Mouse (Mus musculus): ENCODE results near the gene Dscam. TPM values are rescaled to one million over a fixed set of nuclear protein-coding genes. Genes with fewer than 3 reads are reported as not detected.

Dscam gene
- polyA plus RNA-seq, 1 experiment: under 0.01 TPM

- Histone ChIP-seq H3K36me3 (ENCODE audit: control insufficient read depth, insufficient read depth) (no peaks in the 10 kb centered on the region), H3K79me2 (ENCODE audit: control insufficient read depth, insufficient read depth) (no peaks in the 10 kb centered on the region), H3ac (ENCODE audit: control insufficient read depth, insufficient read length) (no peak overlapping the region), H3K4me3 (no peak overlapping the region), H3K27me3 (ENCODE audit: control insufficient read depth, insufficient read depth, insufficient read length) (no peaks in the 10 kb centered on the region), H3K4me2 (ENCODE audit: low read depth) (no peak overlapping the region)
- TF ChIP-seq POLR2AphosphoS2 (IDR thresholded peaks at IDR 0.05; ENCODE audit: insufficient read length, low read depth) (no peak), E2F4 (IDR thresholded peaks at IDR 0.05; ENCODE audit: insufficient read depth) (no peak), TCF12 (IDR thresholded peaks at IDR 0.05; ENCODE audit: insufficient read depth, poor library complexity, severe bottlenecking) (no peak), MYOG (IDR thresholded peaks at IDR 0.05; ENCODE audit: control insufficient read depth in 1 of 3, insufficient read depth in 1 of 3, insufficient read length in 2 of 3, low read depth in 2 of 3) (no peak), POLR2A (IDR thresholded peaks at IDR 0.05; ENCODE audit: insufficient read length, low read depth) (no peak), REST (IDR thresholded peaks at IDR 0.05; ENCODE audit: insufficient read depth, insufficient read length) (no peak), MAX (IDR thresholded peaks at IDR 0.05; ENCODE audit: low read depth) (no peak), MYOD1 (IDR thresholded peaks at IDR 0.05; ENCODE audit: control insufficient read depth in 1 of 3, insufficient read length in 2 of 3, low read depth in 2 of 3) (no peak), TCF3 (IDR thresholded peaks at IDR 0.05; ENCODE audit: insufficient read length, low read depth) (no peak), USF1 (IDR thresholded peaks at IDR 0.05; ENCODE audit: low read depth) (no peak), SRF (IDR thresholded peaks at IDR 0.05; ENCODE audit: control insufficient read depth, insufficient read length, low read depth) (no peak), CEBPB (IDR thresholded peaks at IDR 0.05; ENCODE audit: insufficient read depth, poor library complexity, severe bottlenecking) (no peak)
Measured at GRCm38 (mm10) chr16:97165444-97166121, 5.0 kb downstream of the Dscam start.

GRCm38 (mm10) chr16:97158279-97158678 lies 12.3 kb downstream of the Dscam start:
- Histone ChIP-seq H3K36me3 (ENCODE audit: control insufficient read depth, insufficient read depth) (no peaks in the 10 kb centered on the region), H3ac (ENCODE audit: control insufficient read depth, insufficient read length) (no peak overlapping the region), H3K4me3 (no peak overlapping the region), H3K27me3 (ENCODE audit: control insufficient read depth, insufficient read depth, insufficient read length) (no peaks in the 10 kb centered on the region), H3K79me2 (ENCODE audit: control insufficient read depth, insufficient read depth) (no peaks in the 10 kb centered on the region), H3K4me2 (ENCODE audit: low read depth) (no peak overlapping the region)
- TF ChIP-seq MAX (IDR thresholded peaks at IDR 0.05; ENCODE audit: low read depth) (no peak), SRF (IDR thresholded peaks at IDR 0.05; ENCODE audit: control insufficient read depth, insufficient read length, low read depth) (no peak)

DNA sequence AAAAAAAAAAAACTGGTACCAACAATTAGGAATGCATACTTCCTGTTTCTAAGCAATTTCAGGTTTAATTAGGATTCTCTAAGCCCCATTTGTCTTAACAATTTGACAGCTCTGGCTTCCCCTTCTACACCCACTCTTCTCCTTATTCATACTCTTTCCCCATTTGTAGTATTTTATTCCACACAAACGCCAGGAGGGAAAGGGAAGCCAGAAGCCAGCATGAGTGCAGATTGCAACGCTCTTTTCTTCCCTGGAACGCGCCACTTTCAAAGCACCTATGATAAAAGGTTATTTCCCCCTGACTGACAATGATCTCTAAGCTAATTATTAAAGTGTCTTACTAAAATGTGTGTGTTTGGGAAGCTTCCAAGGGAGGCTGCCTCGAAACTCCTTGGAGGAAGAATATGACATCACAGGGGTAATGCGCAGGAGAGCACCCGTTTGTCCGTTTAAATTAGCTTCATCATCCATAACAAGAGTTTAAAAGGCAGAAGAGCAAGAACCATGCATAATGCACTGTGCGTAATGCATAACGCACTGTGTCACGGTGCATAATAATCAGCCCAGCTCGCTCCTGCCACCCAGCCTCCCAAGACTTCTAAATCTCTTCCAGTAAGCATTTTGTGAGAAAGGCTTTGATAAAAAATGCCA lies 25.9 kb downstream of the Dscam start:
- Histone ChIP-seq H3K79me2 (ENCODE audit: control insufficient read depth, insufficient read depth) (no peaks in the 10 kb centered on the region), H3K27me3 (ENCODE audit: control insufficient read depth, insufficient read depth, insufficient read length) (no peaks in the 10 kb centered on the region), H3ac (ENCODE audit: control insufficient read depth, insufficient read length) (no peak overlapping the region), H3K4me2 (ENCODE audit: low read depth) (no peak overlapping the region), H3K4me3 (no peak overlapping the region), H3K36me3 (ENCODE audit: control insufficient read depth, insufficient read depth) (no peaks in the 10 kb centered on the region)
- TF ChIP-seq POLR2A (IDR thresholded peaks at IDR 0.05; ENCODE audit: insufficient read length, low read depth) (no peak), TCF3 (IDR thresholded peaks at IDR 0.05; ENCODE audit: insufficient read length, low read depth) (no peak), USF1 (IDR thresholded peaks at IDR 0.05; ENCODE audit: low read depth) (no peak), CEBPB (IDR thresholded peaks at IDR 0.05; ENCODE audit: insufficient read depth, poor library complexity, severe bottlenecking) (no peak), TCF12 (IDR thresholded peaks at IDR 0.05; ENCODE audit: insufficient read depth, poor library complexity, severe bottlenecking) (no peak), E2F4 (IDR thresholded peaks at IDR 0.05; ENCODE audit: insufficient read depth) (no peak), POLR2AphosphoS2 (IDR thresholded peaks at IDR 0.05; ENCODE audit: insufficient read length, low read depth) (no peak), REST (IDR thresholded peaks at IDR 0.05; ENCODE audit: insufficient read depth, insufficient read length) (no peak), MAX (IDR thresholded peaks at IDR 0.05; ENCODE audit: low read depth) (no peak), MYOG (IDR thresholded peaks at IDR 0.05; ENCODE audit: control insufficient read depth in 1 of 3, insufficient read depth in 1 of 3, insufficient read length in 2 of 3, low read depth in 2 of 3) (no peak), SRF (IDR thresholded peaks at IDR 0.05; ENCODE audit: control insufficient read depth, insufficient read length, low read depth) (no peak), MYOD1 (IDR thresholded peaks at IDR 0.05; ENCODE audit: control insufficient read depth in 1 of 3, insufficient read length in 2 of 3, low read depth in 2 of 3) (no peak)

GRCm38 (mm10) chr16:97141943-97142342 lies 28.6 kb downstream of the Dscam start:
- Histone ChIP-seq H3ac (ENCODE audit: control insufficient read depth, insufficient read length) (no peak overlapping the region), H3K36me3 (ENCODE audit: control insufficient read depth, insufficient read depth) (no peaks in the 10 kb centered on the region)
- no peak for TF ChIP-seq MAX (IDR thresholded peaks at IDR 0.05; ENCODE audit: low read depth)
- no peak for TF ChIP-seq SRF (IDR thresholded peaks at IDR 0.05; ENCODE audit: control insufficient read depth, insufficient read length, low read depth)
- TF ChIP-seq TCF12 (IDR thresholded peaks at IDR 0.05; ENCODE audit: insufficient read depth, poor library complexity, severe bottlenecking): no peak
- no peak for TF ChIP-seq REST (IDR thresholded peaks at IDR 0.05; ENCODE audit: insufficient read depth, insufficient read length)
- TF ChIP-seq MYOD1 (IDR thresholded peaks at IDR 0.05; ENCODE audit: control insufficient read depth in 1 of 3, insufficient read length in 2 of 3, low read depth in 2 of 3): no peak
- no peak for TF ChIP-seq USF1 (IDR thresholded peaks at IDR 0.05; ENCODE audit: low read depth)
- no peak for TF ChIP-seq POLR2AphosphoS2 (IDR thresholded peaks at IDR 0.05; ENCODE audit: insufficient read length, low read depth)
- no peak for TF ChIP-seq POLR2A (IDR thresholded peaks at IDR 0.05; ENCODE audit: insufficient read length, low read depth)
- no peak for TF ChIP-seq CEBPB (IDR thresholded peaks at IDR 0.05; ENCODE audit: insufficient read depth, poor library complexity, severe bottlenecking)
- no peak for TF ChIP-seq TCF3 (IDR thresholded peaks at IDR 0.05; ENCODE audit: insufficient read length, low read depth)
- TF ChIP-seq E2F4 (IDR thresholded peaks at IDR 0.05; ENCODE audit: insufficient read depth): no peak
- no peak for TF ChIP-seq MYOG (IDR thresholded peaks at IDR 0.05; ENCODE audit: control insufficient read depth in 1 of 3, insufficient read depth in 1 of 3, insufficient read length in 2 of 3, low read depth in 2 of 3)

More at GRCm38 (mm10) chr16:97141943-97142342, 28.6 kb downstream of the Dscam start:
- Histone ChIP-seq H3K4me3 (no peak overlapping the region), H3K79me2 (ENCODE audit: control insufficient read depth, insufficient read depth) (no peaks in the 10 kb centered on the region), H3K4me2 (ENCODE audit: low read depth) (no peak overlapping the region), H3K27me3 (ENCODE audit: control insufficient read depth, insufficient read depth, insufficient read length) (no peaks in the 10 kb centered on the region)

Data from myocyte (in vitro differentiated cells).